Mouse (Mus musculus): ENCODE results near the gene Evl.
"Not testable (repeated sequence)": the region's sequence is repeated elsewhere in the genome, so short reads cannot be mapped to it uniquely, and the experiment has no call there.

Gene Evl

DNA sequence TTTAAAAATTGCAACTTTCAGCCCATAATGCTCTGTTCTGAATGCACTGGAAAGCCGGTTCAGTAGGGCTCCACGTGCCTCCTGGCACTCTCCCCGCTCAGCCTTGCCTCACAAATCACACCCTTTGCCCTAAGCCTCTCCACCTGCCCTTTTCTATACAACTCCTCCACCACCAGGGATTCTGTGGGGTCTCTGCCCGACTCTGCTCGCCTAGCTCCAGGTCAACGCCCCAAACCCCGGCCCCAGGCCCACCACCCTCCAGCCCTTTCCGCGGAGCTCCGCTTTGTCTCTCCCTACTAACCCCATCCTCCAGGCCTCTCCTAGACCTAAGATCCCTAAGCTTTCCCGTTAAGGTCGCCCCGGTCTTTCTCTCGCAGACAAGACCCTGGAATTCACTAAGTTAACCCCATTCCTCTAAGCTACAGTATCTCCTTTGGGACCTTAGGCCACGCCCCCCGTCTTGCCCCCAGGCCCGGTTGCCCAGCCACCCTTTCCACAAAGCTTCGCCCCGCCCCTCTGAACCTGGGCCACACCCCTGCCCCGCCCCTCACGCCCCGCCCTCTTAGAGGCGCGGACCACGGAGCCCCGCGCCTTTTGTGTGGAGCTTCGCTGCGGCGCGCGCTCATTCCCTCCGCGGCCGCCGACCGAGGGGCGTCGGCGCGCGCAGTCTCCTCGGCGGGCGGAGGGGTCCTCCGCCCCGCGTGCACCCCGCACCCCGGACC is at the start of gene Evl:
TSS of gene Evl (plus strand) at position 601 of the 722 bp plus-strand sequence.
- peak; percentile 70 for DNase-seq (ENCODE audit: low read depth, low spot score)

DNA sequence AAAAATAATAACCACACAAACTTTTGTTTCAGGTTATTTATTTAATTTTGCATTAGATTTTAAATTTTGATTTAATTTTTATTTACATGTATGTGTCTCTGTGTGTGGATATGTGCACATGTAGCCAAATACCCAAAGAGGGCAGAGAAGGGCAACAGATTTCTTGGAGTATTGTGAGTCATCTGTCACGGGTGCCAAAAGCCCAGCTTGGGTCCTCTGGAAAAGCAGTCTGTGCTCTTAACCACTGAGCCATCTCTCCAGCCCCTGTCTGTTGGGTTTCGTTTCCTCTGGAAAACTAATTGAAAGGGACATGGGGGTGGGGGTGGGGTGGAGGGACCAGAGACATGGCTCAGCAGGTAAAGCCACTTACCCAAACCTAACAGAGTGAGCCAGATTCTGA is 48.7 kb upstream of the Evl start:
- DNase-seq (ENCODE audit: low read depth, low spot score) = no peak

DNA sequence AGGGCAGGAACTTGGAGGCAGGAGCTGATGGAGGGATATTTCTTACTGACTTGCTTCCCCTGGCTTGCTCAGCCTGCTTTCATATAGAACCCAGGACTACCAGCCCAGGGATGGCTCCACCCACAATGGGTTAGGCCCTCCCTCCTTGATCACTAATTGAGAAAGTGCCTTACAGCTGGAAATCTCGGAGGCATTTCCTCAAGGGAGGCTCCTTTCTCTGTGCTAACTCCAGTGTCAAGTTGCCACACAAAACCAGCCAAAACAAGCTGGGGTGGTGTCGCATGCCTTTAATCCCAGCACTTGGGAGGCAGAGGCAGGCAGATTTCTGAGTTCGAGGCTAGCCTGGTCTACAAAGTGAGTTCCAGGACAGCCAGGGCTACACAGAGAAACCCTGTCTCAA is 47.5 kb upstream of the Evl start:
- not testable (repeated sequence) for DNase-seq (ENCODE audit: low read depth, low spot score)

DNA sequence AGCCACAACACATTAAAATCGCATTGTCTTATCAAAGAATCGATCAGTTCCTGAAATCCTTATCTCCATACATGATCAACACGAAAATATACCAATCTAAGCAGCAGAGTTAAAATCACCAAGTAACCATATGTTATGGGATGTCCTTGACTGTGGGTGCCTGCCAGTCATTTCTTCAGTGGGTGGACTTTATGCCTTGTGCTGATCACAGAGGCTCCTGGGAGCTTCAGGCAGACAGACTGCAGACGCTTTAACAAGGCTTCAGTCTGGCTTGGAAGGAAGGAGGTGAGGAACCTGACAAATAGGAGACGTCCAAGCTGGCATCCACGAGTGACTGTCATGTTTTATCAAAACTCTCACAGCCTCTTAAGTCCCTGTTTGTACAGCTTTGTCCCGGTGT is 43.9 kb upstream of the Evl start:
- DNase-seq (ENCODE audit: low read depth, low spot score) = no peak

DNA sequence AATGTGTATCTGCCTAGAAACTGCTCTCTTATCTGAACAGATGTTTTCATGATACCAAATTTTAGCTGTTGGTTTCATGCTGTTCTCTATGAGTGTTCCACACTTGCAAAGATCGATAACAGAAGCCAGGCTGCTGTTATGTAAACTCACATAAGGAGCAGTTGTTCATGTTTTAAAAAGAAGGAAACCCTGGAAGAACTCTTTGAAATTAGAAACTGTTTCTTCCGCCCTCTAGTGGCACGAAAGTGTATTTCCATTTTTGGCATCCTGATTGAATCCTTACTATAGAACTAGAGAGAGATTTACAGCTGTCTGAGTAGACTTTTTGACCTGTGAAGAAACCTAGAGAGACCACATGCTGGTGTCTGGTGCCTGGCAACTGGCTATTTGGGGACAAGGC is 43.5 kb upstream of the Evl start:
- DNase-seq (ENCODE audit: low read depth, low spot score) = peak; percentile 28

DNA sequence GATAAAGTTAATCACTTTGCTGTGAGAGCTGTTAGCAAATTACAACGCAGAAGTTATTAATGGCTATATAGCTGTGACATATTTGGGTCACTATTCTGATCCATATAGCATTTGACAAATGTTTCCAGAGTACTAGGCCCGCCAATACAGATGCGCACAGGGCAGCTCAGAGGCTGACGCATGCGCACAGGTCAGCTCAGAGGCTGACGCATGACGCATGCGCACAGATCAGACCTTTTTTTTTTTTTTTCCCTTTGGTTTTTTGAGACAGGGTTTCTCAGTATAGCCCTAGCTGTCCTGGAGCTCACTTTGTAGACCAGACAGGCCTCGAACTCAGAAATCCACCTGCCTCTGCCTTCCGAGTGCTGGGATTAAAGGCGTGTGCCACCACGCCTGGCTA is 39.1 kb upstream of the Evl start:
- no peak for DNase-seq (ENCODE audit: low read depth, low spot score)

DNA sequence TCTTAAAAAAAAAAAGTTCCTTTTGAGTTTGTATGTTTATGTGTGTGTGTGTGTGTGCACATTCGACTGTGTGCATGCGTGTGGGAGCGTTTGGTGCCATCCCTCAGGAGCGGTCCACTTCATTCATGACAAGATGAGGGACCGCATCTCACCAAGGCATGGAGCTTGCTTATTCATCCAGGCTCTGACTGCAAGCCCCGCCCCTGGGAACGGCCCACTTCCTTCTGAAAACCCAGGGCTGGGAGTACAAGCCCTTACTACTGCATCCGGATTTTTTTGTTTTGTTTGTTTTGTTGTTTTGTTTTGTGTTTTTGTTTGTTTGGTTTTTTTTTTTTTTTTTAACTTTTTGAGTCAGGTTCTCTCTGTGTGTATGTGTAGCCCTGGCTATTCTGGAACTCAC is 35.1 kb upstream of the Evl start:
- DNase-seq (ENCODE audit: low read depth, low spot score) = no peak

DNA sequence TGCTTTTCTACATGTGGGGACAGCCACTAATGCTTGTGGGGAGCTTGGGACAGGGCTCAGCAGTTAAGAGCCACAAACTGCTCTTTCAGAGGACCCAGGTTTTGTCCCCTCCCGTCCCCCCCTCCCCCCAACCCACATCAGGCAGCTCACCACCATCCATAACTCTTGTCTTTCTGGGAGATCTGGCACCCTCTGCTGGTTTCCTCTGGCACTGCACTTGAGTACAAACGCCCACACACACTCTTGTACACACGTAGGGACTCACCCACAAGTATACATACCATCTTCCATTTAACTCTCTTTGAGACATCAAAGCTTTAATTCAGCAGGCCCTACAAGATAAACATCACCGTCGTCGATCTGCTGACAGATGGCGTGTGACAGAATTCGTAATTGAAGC is 25.3 kb upstream of the Evl start:
- peak; percentile 36 for DNase-seq (ENCODE audit: low read depth, low spot score)

DNA sequence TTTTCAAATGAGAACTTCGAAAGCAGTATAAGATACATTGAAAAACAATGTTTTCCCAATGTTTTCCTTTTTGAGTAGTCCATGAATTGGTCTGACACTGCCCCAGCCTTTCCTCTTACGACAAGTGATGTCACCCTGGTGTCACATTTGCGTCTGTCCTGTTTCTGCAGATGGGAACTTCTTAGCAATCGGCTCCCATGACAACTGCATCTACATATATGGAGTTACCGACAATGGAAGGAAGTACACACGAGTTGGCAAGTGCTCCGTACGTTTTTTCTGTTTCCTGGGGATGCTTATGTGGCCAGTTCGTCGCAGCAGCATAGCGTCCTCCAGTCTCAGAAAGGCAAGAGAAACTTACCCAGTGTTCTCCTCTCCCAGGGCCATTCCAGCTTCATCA is 20.0 kb upstream of the Evl start:
- DNase-seq (ENCODE audit: low read depth, low spot score) = no peak

DNA sequence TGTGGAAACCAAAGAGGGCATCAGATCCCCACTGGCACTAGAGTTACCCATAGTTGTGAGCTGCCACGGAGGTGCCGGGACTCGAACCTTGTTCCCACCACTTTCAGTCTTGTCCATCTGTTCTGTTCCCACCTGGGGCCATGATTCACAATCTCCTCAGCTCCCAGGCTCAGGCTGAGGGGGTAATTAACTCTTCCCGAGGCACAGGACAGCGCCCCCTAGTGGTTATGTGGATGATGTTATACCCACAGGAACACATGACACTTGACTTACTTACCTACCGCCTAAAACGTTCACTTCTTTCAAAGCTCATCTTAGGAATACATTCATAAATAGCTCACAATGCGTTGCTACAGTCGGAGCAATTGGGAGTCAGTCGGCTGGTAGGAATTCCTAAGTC is 18.1 kb upstream of the Evl start:
- DNase-seq (ENCODE audit: low read depth, low spot score) = no peak

DNA sequence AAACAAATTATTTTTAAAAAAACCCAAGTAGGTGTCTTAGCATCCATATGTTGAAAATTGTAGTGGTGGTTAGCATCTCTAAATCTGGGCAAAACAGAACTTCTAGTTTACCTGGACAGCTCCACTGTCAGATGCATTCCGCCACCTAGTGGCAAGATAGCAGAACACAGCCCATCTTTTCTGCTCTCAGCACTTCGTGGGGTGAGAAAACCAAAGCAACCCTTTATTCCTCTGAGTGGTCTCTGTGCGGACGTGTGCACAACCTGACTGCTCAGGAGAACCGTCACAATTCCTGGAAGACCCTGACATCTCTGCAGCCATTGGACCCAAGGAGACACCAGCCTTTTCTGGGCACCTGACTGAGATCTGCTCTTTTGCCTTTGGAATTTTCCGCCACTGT is 13.4 kb upstream of the Evl start:
- no peak for DNase-seq (ENCODE audit: low read depth, low spot score)

DNA sequence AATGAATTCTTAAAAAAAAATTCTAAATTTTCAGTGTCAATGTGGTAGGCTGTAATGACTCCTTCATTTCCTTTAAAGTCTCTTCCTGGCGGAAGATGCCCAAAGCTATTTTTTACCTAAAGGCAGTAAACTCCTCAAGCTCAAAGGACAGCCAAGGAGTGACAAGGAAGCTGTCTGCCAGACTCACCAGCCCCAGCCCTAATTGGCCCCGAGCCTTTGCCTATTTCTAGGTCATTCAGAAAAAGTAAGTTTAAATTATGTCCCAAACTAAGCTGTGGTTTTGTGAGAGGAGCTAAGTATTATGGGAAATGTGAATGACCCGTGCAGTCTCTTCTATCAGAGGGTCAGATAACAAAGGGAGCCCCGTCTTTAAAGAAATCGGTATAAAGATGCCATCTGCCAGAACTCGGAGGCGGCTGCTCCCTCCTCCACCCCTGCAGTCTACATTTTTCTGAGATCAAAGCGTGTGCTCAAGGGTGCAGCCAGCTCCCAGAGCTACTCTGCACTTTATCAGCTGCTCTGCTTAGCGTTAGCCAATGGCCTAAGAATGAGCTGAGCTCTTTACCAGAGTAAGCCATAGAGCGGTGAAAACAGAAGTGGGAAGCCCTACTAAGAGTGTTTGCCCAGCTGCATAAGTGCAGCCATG is 7.9 kb upstream of the Evl start:
- DNase-seq (ENCODE audit: low read depth, low spot score) = no peak

DNA sequence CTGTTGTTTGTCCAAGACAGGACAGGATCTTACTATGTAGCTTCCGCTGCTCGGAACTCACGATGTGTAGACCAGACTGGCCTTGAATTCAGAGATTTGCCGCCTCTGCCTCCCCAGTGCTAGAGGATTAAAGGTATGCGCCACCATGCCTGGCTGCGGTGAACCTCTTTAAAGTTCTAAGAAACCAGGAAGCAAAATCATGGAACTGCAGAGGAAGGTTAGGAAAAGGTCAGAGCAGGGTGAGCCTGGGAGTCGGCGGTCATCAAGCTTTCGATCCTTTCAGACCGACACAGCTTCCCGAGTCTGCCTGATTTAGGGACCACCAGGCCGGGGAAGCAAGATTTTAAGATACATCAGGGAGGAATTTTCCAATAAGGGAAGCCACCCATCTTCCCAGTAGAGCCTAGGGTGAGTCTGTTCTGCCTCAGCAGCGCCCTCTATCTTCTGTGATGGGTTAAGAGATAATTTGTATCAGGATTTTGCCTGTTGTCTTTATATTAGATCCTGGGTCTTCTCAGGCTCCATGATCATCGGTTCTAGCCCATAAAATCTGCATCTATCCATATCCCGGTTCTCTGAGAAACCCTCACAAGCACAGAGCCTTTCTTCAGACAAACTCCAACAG is 7.2 kb upstream of the Evl start:
- no peak for DNase-seq (ENCODE audit: low read depth, low spot score)

DNA sequence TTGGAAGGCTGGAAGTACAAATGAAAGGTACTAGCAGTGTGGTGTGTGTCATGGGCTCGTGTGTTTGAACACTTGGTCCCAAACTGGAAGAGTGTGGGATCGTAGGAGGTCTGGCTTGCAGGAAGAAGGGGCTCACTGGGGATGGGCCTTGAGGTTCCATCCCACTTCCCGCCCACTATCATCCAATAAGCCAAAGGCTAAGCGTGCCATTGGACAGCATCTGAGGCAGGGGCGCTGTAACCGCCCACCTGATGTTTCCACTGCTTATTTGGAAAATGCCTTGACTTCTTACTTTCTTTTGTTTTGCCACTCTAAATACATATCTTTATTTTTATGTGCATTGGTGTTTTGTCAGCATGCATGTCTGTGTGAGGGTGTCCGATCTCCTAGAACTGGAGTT is 2.8 kb upstream of the Evl start:
- DNase-seq (ENCODE audit: low read depth, low spot score) = no peak

DNA sequence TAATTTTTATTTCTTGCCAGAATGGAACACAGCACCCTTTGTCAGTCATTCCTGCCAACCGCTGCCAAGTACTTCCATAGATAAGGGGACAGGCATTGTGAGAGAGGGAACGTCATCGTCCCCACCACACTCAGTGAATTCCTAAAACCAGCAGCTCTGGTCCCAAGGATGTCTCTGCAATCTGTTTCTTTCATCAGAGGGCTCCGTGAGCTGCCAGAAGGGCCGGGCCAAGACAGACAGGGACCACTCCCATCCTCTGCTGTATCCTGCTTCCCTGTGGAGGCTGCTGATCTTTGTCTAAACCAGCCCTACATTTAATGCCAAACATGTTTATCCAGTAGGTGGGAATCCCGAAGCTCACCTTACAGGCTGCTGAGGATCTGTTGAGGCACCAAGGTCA is 1.4 kb upstream of the Evl start:
- DNase-seq (ENCODE audit: low read depth, low spot score) = no peak

DNA sequence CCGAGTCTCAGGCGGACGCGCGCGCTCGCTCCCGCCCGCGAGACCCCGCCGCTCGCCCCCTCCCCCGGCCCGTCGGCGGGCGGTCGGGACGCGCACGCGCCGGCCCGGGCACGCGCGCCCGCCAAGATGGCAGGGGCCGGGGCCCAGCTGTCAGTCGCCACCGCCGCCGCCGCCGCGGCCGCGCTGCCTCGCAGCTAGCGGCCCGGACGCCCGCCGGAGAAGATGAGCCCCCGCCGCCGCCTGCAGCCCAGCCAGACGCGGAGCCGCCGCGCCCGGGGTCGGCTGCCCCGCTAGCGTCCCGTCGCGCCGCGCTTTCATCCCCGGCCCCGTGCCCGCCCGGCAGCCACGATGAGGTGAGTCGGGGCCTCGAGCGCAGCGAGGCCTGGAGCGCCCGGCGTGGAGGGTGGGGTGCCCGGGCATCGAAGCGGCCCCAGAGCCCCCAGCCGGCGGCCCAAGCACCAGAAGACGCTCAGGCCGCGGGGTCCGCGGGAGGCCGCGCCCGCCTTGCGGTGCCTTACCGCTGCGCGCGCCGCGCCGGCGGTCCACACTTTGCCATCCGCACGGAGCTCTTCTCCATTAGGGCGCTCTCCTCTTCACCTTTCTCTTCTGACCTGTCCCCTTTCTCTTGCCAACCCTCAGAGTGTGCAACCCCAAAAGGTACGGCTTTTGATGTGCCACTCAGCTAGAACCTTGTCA is 489 bp downstream of the Evl start:
- DNase-seq (ENCODE audit: low read depth, low spot score) = no peak

DNA sequence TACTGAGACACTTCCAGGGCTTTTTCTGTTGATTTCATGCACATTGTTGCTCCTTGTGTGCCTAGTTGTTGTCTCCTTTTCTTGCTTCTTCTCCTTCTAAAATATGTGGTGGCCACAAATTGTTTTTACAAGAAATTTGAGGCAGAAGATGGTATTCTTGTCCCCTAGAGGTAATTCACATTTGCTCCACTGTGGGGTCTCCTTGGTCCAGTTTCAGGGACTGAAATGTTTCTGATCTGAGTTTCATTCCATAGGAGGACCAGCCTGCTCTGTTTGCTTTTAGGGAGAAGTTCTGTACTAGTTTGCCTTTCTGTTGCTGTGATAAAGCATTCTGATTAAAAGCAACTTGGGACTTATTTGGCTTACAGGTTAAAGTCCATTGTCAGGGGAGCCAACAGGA is 3.7 kb downstream of the Evl start:
- no peak for DNase-seq (ENCODE audit: low read depth, low spot score)

DNA sequence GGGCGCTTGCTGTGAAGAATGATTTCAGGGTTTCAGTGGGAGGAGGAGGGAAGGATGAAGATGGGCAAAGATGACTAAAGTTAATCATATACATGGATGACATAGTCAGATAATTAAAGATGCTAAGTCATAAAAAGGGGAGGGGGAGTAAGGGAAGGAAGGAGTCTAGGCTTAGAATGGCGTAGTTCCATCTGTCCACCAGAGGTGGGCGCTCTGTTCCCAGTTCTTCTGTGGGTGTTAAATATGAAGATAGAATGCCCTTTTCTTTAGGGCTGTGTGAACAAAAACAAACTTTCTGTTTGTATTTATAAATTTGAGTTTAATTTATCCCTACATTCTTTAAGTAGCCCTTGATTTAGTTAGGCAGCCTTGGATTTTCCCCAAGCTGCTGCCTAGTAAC is 8.7 kb downstream of the Evl start:
- no peak for DNase-seq (ENCODE audit: low read depth, low spot score)

DNA sequence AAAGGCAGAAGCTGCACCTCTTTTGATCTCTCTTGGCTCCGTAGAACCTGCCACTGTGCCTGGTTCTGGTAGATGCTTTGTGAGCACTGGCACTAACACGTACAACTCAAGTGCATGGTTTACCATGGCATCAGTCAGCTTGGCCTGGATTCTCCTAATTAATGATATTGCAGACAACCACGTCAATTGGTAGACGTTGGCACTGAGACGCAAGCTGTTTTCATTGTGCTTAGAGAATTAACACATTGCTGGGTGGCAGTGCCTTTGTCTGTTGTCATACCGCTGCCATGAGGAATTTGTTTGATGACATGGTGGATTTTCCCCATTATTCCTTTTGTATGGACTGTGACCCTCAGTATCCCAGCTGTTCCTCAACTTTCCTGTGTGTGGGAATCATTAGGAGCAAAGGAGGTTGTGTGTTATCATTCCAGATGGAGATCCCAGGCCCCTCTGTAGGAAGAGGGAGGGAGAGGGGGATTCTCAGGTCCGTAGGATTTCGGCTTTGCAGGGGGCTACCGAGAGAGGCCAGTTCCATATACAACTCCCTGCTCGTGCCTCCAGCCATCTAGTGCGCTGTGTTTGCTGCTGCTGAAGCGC is 10.5 kb downstream of the Evl start:
- DNase-seq (ENCODE audit: low read depth, low spot score) = no peak

DNA sequence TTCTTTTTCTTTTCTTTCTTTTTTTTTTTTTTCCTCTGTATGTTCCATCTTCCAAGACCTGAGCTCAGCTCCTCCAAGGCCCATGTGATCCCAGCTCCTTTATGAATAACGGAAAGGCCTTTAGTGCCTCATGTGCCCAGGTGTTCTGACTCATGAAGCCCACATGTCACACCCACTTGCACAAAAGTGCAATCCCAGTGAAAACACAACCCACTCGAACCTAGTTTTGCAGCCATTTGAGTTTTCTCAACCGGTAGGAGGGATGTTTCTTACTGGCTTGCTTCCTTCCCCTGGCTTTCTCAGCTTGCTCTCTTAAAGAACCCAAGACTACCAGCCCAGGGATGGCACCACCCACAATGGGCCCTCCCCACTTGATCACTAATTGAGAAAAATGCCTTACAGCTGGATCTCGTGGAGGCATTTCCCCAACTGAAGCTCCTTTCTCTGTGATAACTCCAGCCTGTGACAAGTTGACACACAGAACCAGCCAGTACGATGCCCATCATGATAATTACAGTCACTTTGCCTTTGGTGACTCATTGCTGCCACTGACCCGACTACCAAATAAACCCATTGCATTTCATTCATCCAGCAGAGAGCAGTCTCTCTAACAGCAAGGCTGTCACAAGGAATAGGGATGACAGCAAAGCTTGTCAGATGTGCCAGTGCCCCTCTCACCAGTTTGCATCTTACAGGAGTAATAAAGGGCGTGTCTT is 24.8 kb downstream of the Evl start:
- DNase-seq (ENCODE audit: low read depth, low spot score) = no peak

DNA sequence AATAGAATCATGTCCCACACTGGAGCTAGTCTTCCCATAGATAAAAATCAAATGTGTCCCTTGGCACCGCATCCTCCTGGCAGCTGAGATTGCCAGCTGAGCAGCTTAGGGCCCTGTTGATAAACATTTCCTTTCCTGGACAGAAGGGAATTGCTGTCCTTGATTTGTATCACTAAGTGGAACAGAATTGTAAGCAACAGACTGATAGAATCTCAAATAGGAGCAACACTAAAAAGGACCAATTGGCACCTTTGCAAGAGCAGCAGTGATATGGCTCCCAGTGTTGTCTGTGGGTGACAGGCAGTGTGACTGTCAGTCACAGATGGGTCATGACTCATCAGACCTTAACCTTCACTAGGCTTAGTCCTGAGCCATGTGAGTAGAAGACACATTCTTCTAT is 29.3 kb downstream of the Evl start:
- no peak for DNase-seq (ENCODE audit: low read depth, low spot score)

DNA sequence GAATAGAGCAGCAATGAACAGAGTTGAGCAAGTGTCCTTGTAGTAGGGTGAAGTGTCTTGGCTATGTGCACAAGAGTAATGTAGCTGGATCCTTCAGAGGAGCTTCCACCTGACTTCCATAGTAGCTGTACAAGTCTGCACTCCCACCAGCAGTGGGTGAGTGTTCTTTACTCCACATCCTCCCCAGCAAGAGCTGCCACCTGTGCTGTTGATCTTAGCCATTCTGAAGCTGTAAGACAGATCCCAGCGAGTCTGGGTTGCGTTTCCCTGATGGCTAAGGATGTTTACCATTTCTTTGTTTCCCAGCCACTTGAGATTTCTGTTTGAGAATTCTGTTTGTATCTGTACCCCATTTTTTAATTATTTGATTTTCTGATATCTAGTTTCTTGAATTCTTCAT is 35.6 kb downstream of the Evl start:
- no peak for DNase-seq (ENCODE audit: low read depth, low spot score)
